Mouse (Mus musculus): ENCODE measurements around the gene H2al1i. TPM values are rescaled to one million over a fixed set of nuclear protein-coding genes. Genes with fewer than 3 reads are reported as not detected.
"Not testable (repeated sequence)": the region's sequence is repeated elsewhere in the genome, so short reads cannot be mapped to it uniquely, and the experiment has no call there.

The H2al1i gene
- polyA plus RNA-seq, 1 experiment from 2014 or later = not detected

DNA sequence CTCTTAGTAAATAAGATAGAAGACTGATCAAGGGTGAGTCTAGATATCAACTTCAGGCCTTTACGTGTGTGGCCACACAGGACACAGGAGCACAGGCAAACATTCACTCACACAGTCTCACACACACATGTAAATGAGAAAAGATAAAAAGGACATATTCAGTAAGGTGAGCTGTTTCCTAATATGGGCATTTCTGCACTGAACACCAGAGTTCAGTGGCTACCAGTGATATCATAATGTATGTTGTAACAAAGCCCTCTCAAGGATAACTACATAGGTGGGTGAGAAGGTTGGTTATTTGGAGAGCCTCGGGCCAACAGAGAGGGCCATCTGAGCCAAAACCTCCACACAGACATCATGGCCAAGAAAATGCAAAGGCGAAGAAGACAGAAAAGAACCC is 12.8 kb upstream of the H2al1i start, which contains the start of gene H2al1e:
H2al1e (plus strand) TSS at position 301 of the 400 bp plus-strand sequence.
- H3K9ac ChIP-seq (replicated peaks; ENCODE audit: low read depth, low read length); H3K9me3 ChIP-seq (ENCODE audit: control insufficient read depth, low read length); H3K27me3 ChIP-seq (ENCODE audit: control insufficient read depth, insufficient read depth, low read length); H3K27ac ChIP-seq (ENCODE audit: low read depth, low read length); H3K36me3 ChIP-seq (ENCODE audit: control insufficient read depth, insufficient read depth, low read length); H3K4me1 ChIP-seq (ENCODE audit: control insufficient read depth, insufficient read depth, low read length); H3K4me3 ChIP-seq (ENCODE audit: low read depth, low read length); ATAC-seq (ENCODE audit: low read depth); H3K4me2 ChIP-seq (ENCODE audit: low read depth, low read length): not testable (repeated sequence)
- WGBS = no CpG with 5 or more reads among the region's 3 CpGs

- not testable (repeated sequence) for H3K27ac ChIP-seq (ENCODE audit: low read depth, low read length); H3K4me2 ChIP-seq (ENCODE audit: low read depth, low read length); H3K4me1 ChIP-seq (ENCODE audit: control insufficient read depth, insufficient read depth, low read length); H3K9me3 ChIP-seq (ENCODE audit: control insufficient read depth, low read length); H3K27me3 ChIP-seq (ENCODE audit: control insufficient read depth, insufficient read depth, low read length); H3K9ac ChIP-seq (replicated peaks; ENCODE audit: low read depth, low read length); H3K4me3 ChIP-seq (ENCODE audit: low read depth, low read length); ATAC-seq (ENCODE audit: low read depth); H3K36me3 ChIP-seq (ENCODE audit: control insufficient read depth, insufficient read depth, low read length)
- WGBS = no CpG with 5 or more reads among the region's 6 CpGs
Observed at GRCm38 (mm10) chrX:11314858-11315257, 9.6 kb upstream of the H2al1i start, which contains the start of gene H2al1f. Gene H2al1f, plus strand, starts transcription at chrX:11315158.

GRCm38 (mm10) chrX:11317956-11318355 is 6.5 kb upstream of the H2al1i start, which contains the start of gene H2al1g:
Gene H2al1g, plus strand, starts transcription at chrX:11318256.
- not testable (repeated sequence) for H3K4me2 ChIP-seq (ENCODE audit: low read depth, low read length); H3K4me3 ChIP-seq (ENCODE audit: low read depth, low read length); H3K27ac ChIP-seq (ENCODE audit: low read depth, low read length); ATAC-seq (ENCODE audit: low read depth); H3K9ac ChIP-seq (replicated peaks; ENCODE audit: low read depth, low read length); H3K27me3 ChIP-seq (ENCODE audit: control insufficient read depth, insufficient read depth, low read length); H3K4me1 ChIP-seq (ENCODE audit: control insufficient read depth, insufficient read depth, low read length); H3K36me3 ChIP-seq (ENCODE audit: control insufficient read depth, insufficient read depth, low read length); H3K9me3 ChIP-seq (ENCODE audit: control insufficient read depth, low read length)
- WGBS = no CpG with 5 or more reads among the region's 3 CpGs

- no CpG with 5 or more reads among the region's 6 CpGs for WGBS
- not testable (repeated sequence) for H3K4me3 ChIP-seq (ENCODE audit: low read depth, low read length)
Observed at GRCm38 (mm10) chrX:11321192-11321591, 3.3 kb upstream of the H2al1i start, which contains the start of gene H2al1h. Gene H2al1h, plus strand, starts transcription at chrX:11321492.

DNA sequence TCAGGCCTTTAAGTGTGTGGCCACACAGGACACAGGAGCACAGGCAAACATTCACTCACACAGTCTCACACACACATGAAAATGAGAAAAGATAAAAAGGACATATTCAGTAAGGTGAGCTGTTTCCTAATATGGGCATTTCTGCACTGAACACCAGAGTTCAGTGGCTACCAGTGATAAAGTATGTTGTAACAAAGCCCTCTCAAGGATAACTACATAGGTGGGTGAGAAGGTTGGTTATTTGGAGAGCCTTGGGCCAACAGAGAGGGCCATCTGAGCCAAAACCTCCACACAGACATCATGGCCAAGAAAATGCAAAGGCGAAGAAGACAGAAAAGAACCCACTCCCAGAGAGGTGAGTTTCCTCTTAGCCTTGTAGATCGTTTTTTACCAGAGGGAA is 3.1 kb downstream of the H2al1i start, which contains the start of gene H2al1j:
H2al1j (plus strand) TSS at position 301 of the 400 bp plus-strand sequence.
- not testable (repeated sequence) for H3K36me3 ChIP-seq (ENCODE audit: control insufficient read depth, insufficient read depth, low read length); H3K4me3 ChIP-seq (ENCODE audit: low read depth, low read length); H3K4me1 ChIP-seq (ENCODE audit: control insufficient read depth, insufficient read depth, low read length); H3K9me3 ChIP-seq (ENCODE audit: control insufficient read depth, low read length); H3K4me2 ChIP-seq (ENCODE audit: low read depth, low read length); H3K9ac ChIP-seq (replicated peaks; ENCODE audit: low read depth, low read length); ATAC-seq (ENCODE audit: low read depth); H3K27me3 ChIP-seq (ENCODE audit: control insufficient read depth, insufficient read depth, low read length); H3K27ac ChIP-seq (ENCODE audit: low read depth, low read length)
- WGBS = 95% methylated on average over 2 of the region's 2 CpGs

More at GRCm38 (mm10) chrX:11321192-11321591, 3.3 kb upstream of the H2al1i start, which contains the start of gene H2al1h:
- H3K27ac ChIP-seq (ENCODE audit: low read depth, low read length); H3K36me3 ChIP-seq (ENCODE audit: control insufficient read depth, insufficient read depth, low read length); H3K9ac ChIP-seq (replicated peaks; ENCODE audit: low read depth, low read length); H3K4me2 ChIP-seq (ENCODE audit: low read depth, low read length); H3K9me3 ChIP-seq (ENCODE audit: control insufficient read depth, low read length); H3K4me1 ChIP-seq (ENCODE audit: control insufficient read depth, insufficient read depth, low read length); ATAC-seq (ENCODE audit: low read depth); H3K27me3 ChIP-seq (ENCODE audit: control insufficient read depth, insufficient read depth, low read length): not testable (repeated sequence)

GRCm38 (mm10) chrX:11345762-11346161 is 21.3 kb downstream of the H2al1i start:
- no peak for ATAC-seq (ENCODE audit: low read depth)
- no peaks in the 10 kb centered on the region for H3K36me3 ChIP-seq (ENCODE audit: control insufficient read depth, insufficient read depth, low read length)
- no peak overlapping the region for H3K4me3 ChIP-seq (ENCODE audit: low read depth, low read length)
- no peak overlapping the region for H3K4me2 ChIP-seq (ENCODE audit: low read depth, low read length)
- H3K9me3 ChIP-seq (ENCODE audit: control insufficient read depth, low read length) = no peaks in the 10 kb centered on the region
- no peaks in the 10 kb centered on the region for H3K4me1 ChIP-seq (ENCODE audit: control insufficient read depth, insufficient read depth, low read length)
- H3K9ac ChIP-seq (replicated peaks; ENCODE audit: low read depth, low read length) = no peak overlapping the region
- H3K27ac ChIP-seq (ENCODE audit: low read depth, low read length) = no peak overlapping the region
- WGBS = 60% methylated on average over 9 of the region's 9 CpGs
- H3K27me3 ChIP-seq (ENCODE audit: control insufficient read depth, insufficient read depth, low read length) = no peaks in the 10 kb centered on the region

GRCm38 (mm10) chrX:11346756-11347155 is 22.3 kb downstream of the H2al1i start:
- WGBS = 92% methylated on average over 3 of the region's 3 CpGs

DNA sequence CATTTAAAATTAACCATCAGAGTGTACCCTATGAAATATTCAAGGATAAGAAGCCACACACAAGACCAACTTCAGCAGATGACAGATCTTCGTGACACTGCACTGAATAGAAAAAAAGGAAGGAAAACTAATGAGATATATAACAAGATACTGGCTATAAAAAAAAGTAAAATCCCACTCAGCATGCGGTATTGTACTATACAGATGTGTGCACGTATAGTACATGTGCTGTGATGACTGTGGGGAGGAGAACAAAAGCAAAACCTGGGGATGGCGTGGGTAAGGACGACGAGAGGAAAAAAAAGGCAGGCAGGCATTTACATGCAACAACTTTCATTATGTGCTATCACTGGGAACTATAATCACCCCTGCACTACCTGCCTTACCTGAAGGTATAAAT is 36.4 kb downstream of the H2al1i start:
- Histone ChIP-seq H3K4me1 (ENCODE audit: control insufficient read depth, insufficient read depth, low read length) (no peaks in the 10 kb centered on the region), H3K9ac (replicated peaks; ENCODE audit: low read depth, low read length) (no peak overlapping the region), H3K9me3 (ENCODE audit: control insufficient read depth, low read length) (no peaks in the 10 kb centered on the region), H3K36me3 (ENCODE audit: control insufficient read depth, insufficient read depth, low read length) (no peaks in the 10 kb centered on the region), H3K27me3 (ENCODE audit: control insufficient read depth, insufficient read depth, low read length) (no peaks in the 10 kb centered on the region), H3K4me3 (ENCODE audit: low read depth, low read length) (no peak overlapping the region), H3K4me2 (ENCODE audit: low read depth, low read length) (no peak overlapping the region), H3K27ac (ENCODE audit: low read depth, low read length) (no peak overlapping the region)
- WGBS = 87% methylated on average over 6 of the region's 6 CpGs
- ATAC-seq (ENCODE audit: low read depth) = no peak

More at GRCm38 (mm10) chrX:11346756-11347155, 22.3 kb downstream of the H2al1i start:
- H3K27ac ChIP-seq (ENCODE audit: low read depth, low read length) = no peak overlapping the region
- no peak overlapping the region for H3K4me3 ChIP-seq (ENCODE audit: low read depth, low read length)
- H3K36me3 ChIP-seq (ENCODE audit: control insufficient read depth, insufficient read depth, low read length) = no peaks in the 10 kb centered on the region
- H3K4me2 ChIP-seq (ENCODE audit: low read depth, low read length) = no peak overlapping the region
- no peaks in the 10 kb centered on the region for H3K4me1 ChIP-seq (ENCODE audit: control insufficient read depth, insufficient read depth, low read length)
- H3K9me3 ChIP-seq (ENCODE audit: control insufficient read depth, low read length) = no peaks in the 10 kb centered on the region
- H3K27me3 ChIP-seq (ENCODE audit: control insufficient read depth, insufficient read depth, low read length) = no peaks in the 10 kb centered on the region
- no peak overlapping the region for H3K9ac ChIP-seq (replicated peaks; ENCODE audit: low read depth, low read length)
- ATAC-seq (ENCODE audit: low read depth) = no peak

DNA sequence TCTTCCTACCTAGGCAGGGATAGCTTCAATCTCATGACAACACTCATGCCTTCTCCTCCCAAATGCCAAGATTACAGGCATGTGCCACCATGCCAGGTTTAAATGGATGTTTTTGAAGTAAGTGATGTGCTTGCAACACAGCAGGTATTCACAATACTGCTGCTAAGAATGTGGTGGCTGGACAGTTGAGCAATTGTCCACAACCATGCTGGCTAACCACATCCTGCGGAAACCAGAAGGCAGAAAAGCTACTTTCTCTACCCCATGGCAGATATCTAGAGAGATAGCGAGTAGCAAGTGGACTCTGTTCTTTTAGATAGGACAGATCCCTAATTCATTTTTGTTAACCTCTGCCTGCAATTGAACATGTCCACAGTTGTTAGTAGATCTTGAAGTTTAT is 36.8 kb downstream of the H2al1i start:
- Histone ChIP-seq H3K9ac (replicated peaks; ENCODE audit: low read depth, low read length) (no peak overlapping the region), H3K4me3 (ENCODE audit: low read depth, low read length) (no peak overlapping the region), H3K9me3 (ENCODE audit: control insufficient read depth, low read length) (no peaks in the 10 kb centered on the region), H3K27me3 (ENCODE audit: control insufficient read depth, insufficient read depth, low read length) (no peaks in the 10 kb centered on the region), H3K4me2 (ENCODE audit: low read depth, low read length) (no peak overlapping the region), H3K4me1 (ENCODE audit: control insufficient read depth, insufficient read depth, low read length) (no peaks in the 10 kb centered on the region), H3K27ac (ENCODE audit: low read depth, low read length) (no peak overlapping the region), H3K36me3 (ENCODE audit: control insufficient read depth, insufficient read depth, low read length) (no peaks in the 10 kb centered on the region)
- ATAC-seq (ENCODE audit: low read depth) = no peak
- 91% methylated on average over 2 of the region's 2 CpGs for WGBS
